Mouse (Mus musculus) brain, embryonic 14.5 days (tissue): ENCODE results near the gene Nxn.

ENCODE experiments used
- CTCF ChIP-seq: fragments of 200-500 bp; IDR thresholded peaks from 2 replicates; pipeline ENCODE4 v1.5.1; 2012; ENCODE audit warnings: inconsistent platforms, mild to moderate bottlenecking, moderate library complexity, borderline replicate concordance; ENCODE audit not compliant: insufficient read depth, insufficient read length; ENCODE audit errors: extremely low read depth
- POLR2A ChIP-seq: fragments of 200-500 bp; IDR thresholded peaks from 2 replicates; pipeline ENCODE4 v1.6.1; 2012; ENCODE audit warnings: mild to moderate bottlenecking, inconsistent platforms, borderline replicate concordance; ENCODE audit not compliant: poor library complexity, insufficient read depth, insufficient read length, severe bottlenecking; ENCODE audit errors: extremely low read depth

GRCm38 (mm10) chr11:76216049-76216540 is 182.8 kb downstream of the Nxn start:
- TF ChIP-seq CTCF: no peak
- TF ChIP-seq POLR2A: no peak
